Mouse (Mus musculus) cerebellum, adult 18-20 months (tissue): ENCODE measurements around the gene Ank3.
"Not testable (repeated sequence)": the region's sequence is repeated elsewhere in the genome, so short reads cannot be mapped to it uniquely, and the experiment has no call there.

Experiments used
- DNase-seq, 2 experiments: peaks; one replicate each; pipeline ENCODE4 v3.0.0; 2021

Gene Ank3

GRCm38 (mm10) chr10:69398763-69399590 lies at the start of gene Ank3:
TSS of gene Ank3 (plus strand) at chr10:69398773.
- peak in 1 of 2 experiments; percentile 7 for DNase-seq

DNA sequence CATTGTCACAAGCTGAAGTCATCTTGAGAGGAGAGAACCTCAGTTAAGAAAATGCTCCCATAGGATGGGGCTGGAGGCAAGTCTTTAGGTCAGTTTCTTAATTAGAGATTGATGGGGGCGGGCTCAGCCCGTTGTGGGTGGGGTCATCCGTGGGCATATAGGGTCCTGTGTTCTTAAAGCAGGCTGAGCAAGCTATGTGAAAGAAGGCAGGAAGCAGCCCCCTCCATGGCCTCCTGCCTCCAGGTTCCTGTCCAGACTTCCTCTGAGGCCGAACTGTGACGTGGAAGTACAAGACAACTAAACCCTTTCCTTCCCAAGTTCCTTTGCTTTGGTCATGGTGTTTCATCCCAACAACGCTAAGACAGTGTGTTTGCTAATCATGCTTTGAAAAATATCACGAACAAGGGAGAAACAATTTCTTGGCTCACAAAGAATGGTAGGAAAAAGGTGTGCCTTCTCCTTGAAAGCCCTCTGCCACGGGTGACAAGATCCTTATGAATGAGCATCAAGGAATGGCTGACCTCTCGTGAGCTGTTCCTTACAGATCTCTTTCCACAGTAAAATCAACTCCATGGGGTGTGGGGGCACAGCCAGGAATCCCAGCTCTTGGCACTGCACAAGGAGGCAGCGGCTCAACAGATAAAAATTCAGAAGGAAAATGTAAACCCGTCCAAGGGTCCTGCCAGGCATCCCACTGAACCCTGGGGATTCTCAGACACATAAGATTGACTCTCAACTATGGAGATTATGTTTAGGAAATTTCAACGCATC lies 47.3 kb upstream of the Ank3 start:
- DNase-seq: no peak

- no peak for DNase-seq
Observed at GRCm38 (mm10) chr10:69351842-69352211, 46.7 kb upstream of the Ank3 start.

DNA sequence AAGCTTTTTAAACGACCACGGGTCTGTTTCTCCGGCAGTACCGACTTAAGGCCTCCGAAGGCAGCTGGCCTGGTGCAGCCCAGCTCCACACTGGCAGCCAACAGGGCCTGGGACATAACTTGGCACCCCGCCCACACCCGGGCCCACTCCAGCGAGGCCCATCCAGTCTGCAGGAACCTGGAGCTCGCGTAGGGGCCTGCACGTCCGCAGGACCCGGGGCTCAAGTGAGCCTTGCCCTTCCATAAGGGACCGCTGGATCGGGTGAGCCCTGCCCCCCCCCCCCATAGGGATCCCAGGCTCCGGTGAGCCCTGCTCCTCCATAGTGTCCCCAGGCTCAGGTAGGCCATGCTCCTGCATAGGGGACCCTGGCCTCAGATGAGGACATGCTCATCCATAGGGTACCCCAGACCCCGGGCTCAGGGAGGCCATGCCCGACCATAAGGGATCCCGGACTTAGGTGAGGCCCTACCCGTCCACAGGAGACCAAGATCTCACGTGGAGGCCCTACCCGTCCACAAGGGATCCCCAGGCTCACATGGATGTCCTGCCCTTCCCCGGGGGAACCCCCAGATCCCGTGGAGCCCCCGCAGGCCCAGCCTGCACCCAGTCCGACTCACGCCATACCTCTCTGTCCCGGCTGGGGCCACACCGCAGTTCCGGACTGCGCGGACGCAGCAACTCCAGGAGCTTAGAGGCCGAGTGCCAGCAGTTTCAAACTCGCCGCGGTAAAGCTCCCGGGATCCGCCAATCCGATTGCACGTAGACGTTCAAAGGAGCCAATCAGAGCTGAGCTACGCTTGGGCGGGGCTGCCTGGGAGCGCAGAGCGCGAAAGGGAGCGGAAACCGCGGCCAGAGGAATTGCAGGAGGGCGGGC lies 46.1 kb upstream of the Ank3 start, which contains the start of gene Cdk1:
TSS of gene Cdk1 (minus strand) at position 727 of the 874 bp plus-strand sequence.
- DNase-seq: peak; percentile 92 to 94

- not testable (repeated sequence) for DNase-seq
Observed at GRCm38 (mm10) chr10:69353086-69353479, 45.5 kb upstream of the Ank3 start.

- no peak for DNase-seq
Observed at GRCm38 (mm10) chr10:69359666-69360065, 38.9 kb upstream of the Ank3 start.

DNA sequence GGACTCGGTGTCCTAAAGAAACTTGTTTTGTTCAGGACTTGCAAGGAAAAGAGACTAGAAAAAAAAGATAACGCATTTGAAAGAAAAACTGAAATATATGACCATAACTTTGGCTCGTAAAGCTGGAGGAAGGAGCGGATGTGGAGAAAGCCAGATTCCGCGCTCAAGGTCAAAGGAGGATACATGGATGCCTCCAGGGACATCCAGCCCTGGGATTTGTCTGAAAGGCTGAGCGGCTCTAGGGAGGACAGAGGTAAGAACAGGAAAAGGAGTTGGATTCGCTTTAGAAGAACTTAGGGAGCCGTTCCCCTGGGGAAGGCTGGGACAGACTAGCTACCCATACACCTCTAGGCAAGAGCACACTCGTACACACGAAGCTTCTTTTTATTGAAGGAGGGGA lies 32.4 kb upstream of the Ank3 start:
- no peak for DNase-seq

GRCm38 (mm10) chr10:69366877-69367387 lies 31.6 kb upstream of the Ank3 start:
- DNase-seq: no peak

DNA sequence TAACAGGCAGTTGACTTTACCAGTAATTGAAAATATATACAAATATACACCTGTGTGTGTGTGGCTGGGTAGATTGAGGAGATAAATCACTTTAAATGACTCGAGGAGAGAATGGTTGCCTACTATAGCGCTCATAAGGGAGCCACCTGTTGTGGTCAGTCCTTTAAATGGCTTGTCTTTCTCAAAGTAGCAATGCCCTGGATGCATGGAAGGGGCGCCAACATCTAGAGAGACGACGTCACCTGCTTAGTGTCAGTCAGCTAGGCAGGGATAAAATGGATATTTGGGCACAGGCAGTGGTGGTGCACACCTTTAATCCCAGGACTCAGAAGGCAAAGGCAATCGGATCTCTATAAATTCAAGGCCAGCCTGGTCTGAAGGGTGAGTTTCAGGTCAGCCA lies 29.3 kb upstream of the Ank3 start:
- no peak for DNase-seq

GRCm38 (mm10) chr10:69371441-69371840 lies 27.1 kb upstream of the Ank3 start:
- peak; percentile 13 to 49 for DNase-seq

DNA sequence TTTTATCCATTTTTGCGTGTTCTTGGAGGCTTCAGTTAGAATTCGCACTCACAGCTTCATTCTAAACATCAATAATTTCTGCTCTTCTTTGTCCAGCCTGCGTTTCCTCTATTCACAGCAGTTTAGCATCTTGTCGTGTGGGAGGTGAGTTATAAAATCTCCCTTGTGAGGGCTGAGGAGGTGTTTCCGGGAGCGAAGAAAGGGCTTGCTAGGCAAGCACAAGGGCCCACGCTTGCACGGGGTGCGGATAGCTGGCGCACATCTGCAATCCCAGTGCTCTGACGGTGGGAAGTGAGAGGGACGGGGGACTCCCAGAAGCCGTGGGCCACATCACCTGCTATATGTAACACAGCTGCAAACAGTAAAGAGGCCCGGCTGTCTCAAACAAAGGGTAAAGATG lies 26.5 kb upstream of the Ank3 start:
- no peak for DNase-seq

- DNase-seq: no peak
Observed at GRCm38 (mm10) chr10:69373796-69374550, 24.6 kb upstream of the Ank3 start.

- DNase-seq: no peak
Observed at GRCm38 (mm10) chr10:69375154-69375553, 23.4 kb upstream of the Ank3 start.

DNA sequence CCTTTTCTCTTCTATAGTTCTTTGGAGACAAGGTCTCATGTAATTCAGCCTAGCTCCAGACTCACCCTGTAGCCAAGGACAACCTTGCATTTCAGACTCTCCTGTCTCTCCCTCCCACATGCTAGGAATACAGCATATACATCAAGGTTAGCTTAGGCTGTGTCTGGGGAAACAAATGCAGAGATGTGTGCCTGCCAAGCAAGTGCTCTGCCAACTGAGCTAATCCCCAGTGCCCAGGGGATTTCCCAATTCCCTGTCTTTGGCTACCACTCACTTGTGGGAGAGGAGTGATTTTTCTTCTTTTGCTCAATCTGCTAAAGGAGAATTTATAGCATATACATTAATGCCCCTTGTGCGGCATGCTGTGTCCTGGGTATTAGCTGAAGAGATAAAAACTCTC lies 15.4 kb upstream of the Ank3 start:
- no peak for DNase-seq

- DNase-seq: no peak
Observed at GRCm38 (mm10) chr10:69384640-69385039, 13.9 kb upstream of the Ank3 start.

DNA sequence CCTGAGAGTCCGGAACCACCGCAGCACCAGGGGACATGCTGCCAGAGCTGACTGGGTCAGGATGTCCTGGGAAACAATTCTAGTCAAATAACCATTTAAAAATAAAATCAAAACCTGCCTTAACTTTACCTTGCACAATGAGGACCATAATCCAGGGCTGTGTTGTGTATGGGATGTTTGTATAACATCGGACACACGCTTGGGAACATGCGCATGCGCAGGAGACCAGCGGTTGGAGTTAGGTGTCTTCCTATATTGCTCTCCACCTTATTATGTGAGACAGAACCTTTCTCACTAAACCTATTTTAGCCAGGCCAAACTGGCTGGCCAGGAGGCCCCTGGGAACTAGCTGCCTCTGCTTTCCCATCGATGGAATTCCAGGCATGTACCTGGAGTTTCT lies 13.4 kb upstream of the Ank3 start:
- no peak for DNase-seq

DNA sequence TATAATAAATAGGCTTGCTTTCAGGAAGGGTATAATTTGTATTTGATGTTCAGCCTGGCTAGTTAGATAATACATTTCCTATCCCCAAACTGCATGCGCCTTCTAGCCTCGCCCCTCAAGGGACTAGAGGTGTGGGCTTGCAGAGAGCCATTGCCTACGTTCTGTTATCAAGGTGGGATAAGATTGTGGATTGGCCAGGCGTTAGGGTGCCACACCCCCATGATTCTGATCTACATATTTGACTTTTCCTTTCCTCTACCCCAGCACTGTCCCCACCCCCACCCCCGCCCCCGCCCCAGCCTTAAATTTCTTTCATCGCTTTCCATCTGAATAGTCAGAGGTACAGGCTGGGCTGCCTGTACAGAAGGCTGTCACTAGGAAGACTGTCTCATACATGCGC lies 11.8 kb upstream of the Ank3 start:
- no peak for DNase-seq

- DNase-seq: no peak
Observed at GRCm38 (mm10) chr10:69389511-69389910, 9.1 kb upstream of the Ank3 start.

GRCm38 (mm10) chr10:69398197-69398762 lies 293 bp upstream of the Ank3 start:
- DNase-seq: peak in 1 of 2 experiments; percentile 1

GRCm38 (mm10) chr10:69399814-69400385 lies 1.3 kb downstream of the Ank3 start:
- no peak for DNase-seq

DNA sequence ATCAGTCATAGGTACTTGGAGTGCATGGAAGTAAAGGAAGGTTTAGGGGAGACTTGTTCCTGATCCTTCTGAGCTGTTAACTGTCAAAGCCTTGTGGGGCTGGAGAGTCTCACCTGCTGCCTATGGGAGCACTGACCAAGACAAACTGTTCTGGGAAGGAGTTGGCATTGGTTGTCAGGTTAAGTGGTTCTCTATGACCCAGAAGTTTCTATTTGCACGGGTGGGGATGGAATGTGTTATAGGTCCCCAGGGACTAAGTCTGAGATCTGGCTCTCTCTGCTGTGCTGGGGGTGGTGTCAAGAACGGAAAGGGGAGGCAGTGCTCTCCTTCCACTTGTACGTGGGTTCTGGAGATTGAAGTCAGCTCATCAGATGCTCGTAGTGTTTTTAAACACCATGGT lies 6.9 kb downstream of the Ank3 start:
- DNase-seq: no peak
